Mouse (Mus musculus): ENCODE measurements around the gene Npas3. TPM values are rescaled to one million over a fixed set of nuclear protein-coding genes. Genes with fewer than 3 reads are reported as not detected.

Npas3 gene
- polyA plus RNA-seq, 1 experiment from 2014 or later, result 0.70 TPM

DNA sequence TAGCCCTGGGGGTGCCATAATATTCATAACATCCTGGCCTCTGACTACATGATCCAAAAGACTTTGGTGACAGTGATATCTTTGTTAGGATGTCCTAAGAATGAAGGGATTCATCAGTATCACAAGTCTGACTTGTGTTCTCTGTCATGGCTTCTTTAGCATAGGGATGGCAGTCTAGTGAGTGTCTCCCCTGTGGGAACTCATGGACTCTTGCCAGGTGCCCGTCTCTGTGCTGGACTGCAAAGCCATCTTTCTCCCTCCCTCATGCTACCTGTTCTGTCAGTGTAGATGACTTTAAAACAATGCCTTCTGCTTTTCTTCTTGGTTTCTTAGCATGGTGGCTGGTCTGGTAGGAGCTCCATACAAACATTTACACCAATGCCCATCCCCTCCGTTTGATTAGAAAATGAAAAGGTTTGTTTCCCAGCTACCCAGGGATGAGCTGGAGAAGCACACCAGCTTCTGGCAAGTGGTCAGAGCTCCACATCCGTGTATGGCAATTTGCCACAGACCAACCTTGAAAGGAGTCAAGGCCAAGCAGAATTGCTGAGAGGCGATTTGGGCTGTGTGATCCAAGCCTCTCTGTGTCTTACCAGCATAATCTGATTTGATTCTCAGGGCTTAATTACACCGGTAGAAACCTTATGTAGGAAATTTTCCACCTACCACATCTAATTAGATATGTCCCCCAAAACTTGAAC, 616.1 kb downstream of the Npas3 start:
- Histone ChIP-seq H3K27ac (no peak overlapping the region), H3K4me3 (no peak overlapping the region), H3K36me3 (no peaks in the 10 kb centered on the region), H3K27me3 (replicated peaks) (peaks cover 3% of the 10 kb centered on the region; the same call in 1 of the 2 replicates), H3K9me3 (replicated peaks) (no peaks in the 10 kb centered on the region), H3K9ac (no peak overlapping the region), H3K4me1 (no peaks in the 10 kb centered on the region), H3K4me2 (no peak overlapping the region)
- no peak for ATAC-seq
- WGBS (ENCODE audit: insufficient replicate concordance), result 63% methylated on average over 5 of the region's 5 CpGs

DNA sequence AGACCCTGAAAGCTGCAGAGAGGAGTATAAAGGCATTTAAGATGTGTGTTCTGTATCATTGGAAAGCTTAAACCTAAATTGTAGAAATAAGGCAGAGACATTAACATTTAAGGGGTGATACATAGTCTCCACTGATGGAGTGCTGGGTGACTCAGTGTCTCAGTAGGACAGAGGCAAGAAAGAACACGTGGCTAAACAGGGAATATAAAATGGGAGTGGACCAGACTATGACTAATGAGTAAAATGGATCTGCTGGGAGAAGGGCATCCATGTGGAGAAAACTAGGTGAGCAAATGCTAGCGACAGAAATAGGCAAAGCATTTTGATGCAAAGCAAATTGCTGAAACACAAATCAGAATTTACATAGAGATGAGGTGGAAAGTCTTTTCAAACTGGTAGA, 617.2 kb downstream of the Npas3 start:
- peaks cover 3% of the 10 kb centered on the region; the same call in 1 of the 2 replicates for H3K27me3 ChIP-seq (replicated peaks)
- 45% methylated on average over 2 of the region's 2 CpGs for WGBS (ENCODE audit: insufficient replicate concordance)
- no peaks in the 10 kb centered on the region for H3K4me1 ChIP-seq
- H3K4me3 ChIP-seq, result no peak overlapping the region
- H3K4me2 ChIP-seq, result no peak overlapping the region
- H3K9ac ChIP-seq, result no peak overlapping the region
- H3K36me3 ChIP-seq, result no peaks in the 10 kb centered on the region
- no peaks in the 10 kb centered on the region for H3K9me3 ChIP-seq (replicated peaks)
- H3K27ac ChIP-seq, result no peak overlapping the region
- ATAC-seq, result no peak

DNA sequence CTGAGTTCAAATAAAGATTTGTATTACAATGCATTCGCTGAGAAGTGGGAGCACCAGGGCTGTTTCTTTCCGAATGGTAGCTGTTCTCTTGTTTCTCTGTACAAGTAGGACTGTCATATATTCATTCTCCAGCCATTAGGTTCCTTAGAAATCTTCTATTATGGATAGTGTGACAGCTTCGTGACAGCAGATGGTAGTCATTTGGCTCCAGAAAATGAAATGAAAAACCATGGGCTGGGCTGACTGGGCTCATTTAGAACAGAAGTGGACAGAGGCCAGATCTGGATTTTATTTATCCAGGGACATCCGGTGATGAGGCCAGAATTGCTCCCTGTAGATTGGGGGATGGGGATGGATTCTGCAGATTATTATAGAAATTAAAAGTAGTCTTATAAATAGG, 621.5 kb downstream of the Npas3 start:
- no peak overlapping the region for H3K4me3 ChIP-seq
- H3K4me2 ChIP-seq, result no peak overlapping the region
- no peaks in the 10 kb centered on the region; the same call in 1 of the 2 replicates for H3K27me3 ChIP-seq (replicated peaks)
- no peaks in the 10 kb centered on the region for H3K36me3 ChIP-seq
- H3K9me3 ChIP-seq (replicated peaks), result no peaks in the 10 kb centered on the region
- no peak overlapping the region for H3K9ac ChIP-seq
- no peaks in the 10 kb centered on the region for H3K4me1 ChIP-seq
- ATAC-seq, result no peak
- WGBS (ENCODE audit: insufficient replicate concordance), result 58% methylated on average over 4 of the region's 4 CpGs
- no peak overlapping the region for H3K27ac ChIP-seq

DNA sequence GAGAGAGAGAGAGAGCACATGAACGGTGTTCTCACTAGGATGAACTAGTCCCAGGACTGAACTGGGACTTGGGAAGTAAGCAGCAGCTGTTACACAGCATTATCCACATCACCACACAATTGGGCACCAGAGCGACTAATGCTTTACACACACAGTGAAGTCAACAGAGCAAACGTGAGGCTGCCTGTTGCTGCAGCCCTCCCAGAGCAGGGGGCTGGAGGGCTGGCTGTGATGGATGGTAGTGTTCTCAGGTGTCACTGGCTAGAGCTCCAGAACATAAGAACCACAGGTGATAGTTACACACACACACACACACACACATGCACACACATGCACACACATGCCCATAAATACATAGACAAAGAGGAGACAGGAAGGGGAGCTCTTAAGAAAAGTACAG, 626.7 kb downstream of the Npas3 start:
- H3K9ac ChIP-seq, result no peak overlapping the region

DNA sequence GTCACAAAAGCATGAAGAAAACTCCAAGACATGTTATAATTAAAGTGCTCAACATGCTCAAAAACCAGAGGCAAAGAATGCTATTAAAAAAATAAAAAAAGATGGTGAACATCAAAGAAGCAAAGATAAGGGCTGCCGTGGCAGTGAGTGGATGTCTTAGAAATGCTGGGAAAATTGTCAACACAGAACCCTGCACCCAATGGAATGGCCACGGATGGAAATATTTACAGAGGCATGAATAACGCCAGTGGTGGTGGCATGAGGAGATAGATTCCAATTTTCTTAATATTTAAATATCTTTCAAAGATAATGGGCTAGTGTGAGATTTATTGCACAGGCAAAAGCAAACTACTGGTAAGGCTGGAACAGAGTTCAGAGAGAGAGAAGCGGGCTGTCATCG, 628.2 kb downstream of the Npas3 start:
- H3K9ac ChIP-seq, result no peak overlapping the region
- H3K4me2 ChIP-seq, result no peak overlapping the region
- 0 out of 2 replicates have a peak, but pooled peaks cover 5% of the 10 kb centered on the region for H3K27me3 ChIP-seq (replicated peaks)
- no peak for ATAC-seq
- no peak overlapping the region for H3K27ac ChIP-seq
- no peaks in the 10 kb centered on the region for H3K4me1 ChIP-seq
- no peaks in the 10 kb centered on the region for H3K9me3 ChIP-seq (replicated peaks)
- 67% methylated on average over 5 of the region's 5 CpGs for WGBS (ENCODE audit: insufficient replicate concordance)
- no peaks in the 10 kb centered on the region for H3K36me3 ChIP-seq
- H3K4me3 ChIP-seq, result no peak overlapping the region

More for the DNA sequence above, 626.7 kb downstream of the Npas3 start:
- H3K27me3 ChIP-seq (replicated peaks), result 0 out of 2 replicates have a peak, but pooled peaks cover 3% of the 10 kb centered on the region
- no peaks in the 10 kb centered on the region for H3K9me3 ChIP-seq (replicated peaks)
- H3K27ac ChIP-seq, result no peak overlapping the region
- no peak overlapping the region for H3K4me2 ChIP-seq
- H3K4me3 ChIP-seq, result no peak overlapping the region
- no peaks in the 10 kb centered on the region for H3K36me3 ChIP-seq
- ATAC-seq, result no peak
- no peaks in the 10 kb centered on the region for H3K4me1 ChIP-seq
- 65% methylated on average over 3 of the region's 3 CpGs for WGBS (ENCODE audit: insufficient replicate concordance)

DNA sequence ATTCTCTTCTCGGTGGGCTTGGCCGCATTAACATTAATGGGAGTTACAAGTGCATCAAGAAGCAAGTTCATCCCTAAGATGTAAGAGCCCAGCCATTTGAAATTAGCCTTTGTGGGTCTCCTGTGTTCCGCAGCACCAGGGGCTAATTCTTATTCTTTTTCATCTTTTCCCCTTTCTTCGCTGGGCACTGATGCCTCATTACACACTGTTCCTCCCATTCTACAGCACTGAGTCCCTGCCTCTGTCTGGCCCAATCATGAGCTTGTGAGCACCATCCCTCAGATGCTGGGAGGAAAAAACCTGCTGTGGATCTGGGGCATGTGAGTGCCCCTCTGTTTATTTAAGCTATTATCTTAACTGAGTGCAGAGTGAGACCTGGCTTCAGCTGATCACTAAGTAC, 633.2 kb downstream of the Npas3 start:
- H3K4me1 ChIP-seq, result no peaks in the 10 kb centered on the region; the same call in 1 of the 2 replicates
- H3K36me3 ChIP-seq, result no peaks in the 10 kb centered on the region
- no peaks in the 10 kb centered on the region for H3K9me3 ChIP-seq (replicated peaks)
- no peak overlapping the region for H3K4me3 ChIP-seq
- no peak overlapping the region for H3K27ac ChIP-seq
- H3K27me3 ChIP-seq (replicated peaks), result 0 out of 2 replicates have a peak, but pooled peaks cover 6% of the 10 kb centered on the region
- no peak overlapping the region for H3K4me2 ChIP-seq
- 71% methylated on average over 4 of the region's 4 CpGs for WGBS (ENCODE audit: insufficient replicate concordance)
- no peak overlapping the region for H3K9ac ChIP-seq
- ATAC-seq, result no peak

DNA sequence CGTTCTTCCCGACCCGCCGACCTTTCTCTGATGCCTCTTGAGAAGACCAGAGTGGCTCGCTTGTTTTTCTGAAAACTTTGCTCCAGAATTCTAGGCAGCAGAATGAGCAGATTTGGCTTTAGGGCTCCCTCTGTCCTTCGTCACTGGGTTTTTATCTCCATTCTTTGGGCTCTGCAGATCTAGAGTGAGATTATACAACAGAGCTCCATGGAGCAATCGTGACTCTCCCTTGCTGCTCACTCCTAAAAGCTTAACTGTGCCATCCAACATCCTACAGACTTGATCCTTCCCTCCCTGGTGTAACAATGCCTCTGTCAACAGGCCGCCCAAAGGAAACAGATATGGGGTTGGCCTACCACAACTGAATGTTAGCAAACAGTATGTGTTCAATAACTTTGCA, 634.4 kb downstream of the Npas3 start:
- Histone ChIP-seq H3K27ac (no peak overlapping the region), H3K4me3 (no peak overlapping the region), H3K4me2 (no peak overlapping the region), H3K4me1 (no peaks in the 10 kb centered on the region; the same call in 1 of the 2 replicates), H3K27me3 (replicated peaks) (0 out of 2 replicates have a peak, but pooled peaks cover 6% of the 10 kb centered on the region), H3K9ac (no peak overlapping the region), H3K9me3 (replicated peaks) (no peaks in the 10 kb centered on the region), H3K36me3 (no peaks in the 10 kb centered on the region)
- no peak for ATAC-seq
- WGBS (ENCODE audit: insufficient replicate concordance), result 59% methylated on average over 8 of the region's 8 CpGs

DNA sequence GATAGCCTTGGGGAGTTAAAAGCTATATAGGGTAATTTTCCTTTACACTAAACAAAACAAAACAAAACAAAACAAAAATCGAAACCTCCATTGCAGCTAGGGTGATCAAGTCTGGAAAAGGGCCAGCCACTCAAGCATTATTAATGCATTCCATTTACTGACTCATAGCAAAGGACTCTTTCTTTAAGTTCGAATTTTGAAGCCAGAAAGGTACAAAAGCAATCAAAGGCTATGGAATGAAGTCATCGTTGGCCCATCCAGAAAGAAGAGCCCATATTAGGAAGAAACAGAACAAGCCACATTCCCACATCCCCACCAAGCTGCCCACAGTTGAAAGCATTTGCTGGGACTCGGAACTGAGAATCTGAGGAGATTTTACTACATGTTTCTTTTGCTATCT, 640.1 kb downstream of the Npas3 start:
- Histone ChIP-seq H3K9ac (no peak overlapping the region), H3K27me3 (replicated peaks) (no peaks in the 10 kb centered on the region), H3K9me3 (replicated peaks) (no peaks in the 10 kb centered on the region), H3K27ac (no peak overlapping the region), H3K4me3 (no peak overlapping the region), H3K36me3 (no peaks in the 10 kb centered on the region), H3K4me1 (no peaks in the 10 kb centered on the region; the same call in 1 of the 2 replicates), H3K4me2 (no peak overlapping the region)
- ATAC-seq, result no peak
- WGBS (ENCODE audit: insufficient replicate concordance), result 68% methylated on average over 4 of the region's 4 CpGs

DNA sequence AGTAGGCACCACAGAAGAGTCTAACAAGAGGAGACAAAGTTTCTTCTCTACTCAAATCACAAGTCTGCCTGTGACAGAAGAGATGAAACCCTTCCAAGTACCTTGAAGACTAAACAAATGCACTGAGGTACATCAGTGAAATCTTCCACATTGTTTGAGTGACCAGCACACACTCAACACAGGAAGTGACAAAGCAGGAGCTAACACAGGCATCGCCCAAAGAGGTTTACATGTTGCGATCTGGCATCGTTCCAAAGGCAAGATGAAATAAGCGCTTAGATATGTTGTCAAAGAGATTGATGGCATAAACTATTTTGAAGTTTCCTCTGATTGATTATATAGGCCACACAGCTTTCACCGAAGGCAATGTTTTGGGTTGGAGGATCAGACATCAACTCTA, 647.4 kb downstream of the Npas3 start:
- Histone ChIP-seq H3K4me2 (no peak overlapping the region), H3K4me3 (no peak overlapping the region), H3K9me3 (replicated peaks) (no peaks in the 10 kb centered on the region), H3K4me1 (no peaks in the 10 kb centered on the region), H3K27me3 (replicated peaks) (no peaks in the 10 kb centered on the region), H3K27ac (no peak overlapping the region), H3K9ac (no peak overlapping the region), H3K36me3 (no peaks in the 10 kb centered on the region)
- WGBS (ENCODE audit: insufficient replicate concordance), result 78% methylated on average over 5 of the region's 5 CpGs
- ATAC-seq, result no peak

DNA sequence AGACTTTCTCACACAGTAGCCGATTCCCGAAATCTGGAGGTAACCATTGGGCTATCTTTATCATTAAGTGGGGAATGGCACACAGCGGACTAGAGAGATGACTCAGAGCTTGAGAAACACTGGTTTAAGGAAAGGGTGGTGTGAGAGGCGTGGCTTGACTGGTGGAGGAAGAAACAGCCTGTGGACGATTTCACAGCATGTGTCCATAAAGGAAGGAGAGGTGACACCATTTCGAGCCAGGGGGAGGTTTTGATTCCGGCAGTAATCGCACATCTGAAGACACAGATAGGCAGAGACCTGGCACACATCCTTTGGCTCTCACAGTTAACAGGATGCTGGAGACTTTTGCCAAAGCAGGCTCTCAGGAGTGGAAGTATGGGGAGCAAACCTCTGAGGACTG, 660.3 kb downstream of the Npas3 start:
- Histone ChIP-seq H3K36me3 (no peaks in the 10 kb centered on the region), H3K4me2 (no peak overlapping the region), H3K27me3 (replicated peaks) (no peaks in the 10 kb centered on the region), H3K9ac (no peak overlapping the region), H3K4me1 (no peaks in the 10 kb centered on the region), H3K4me3 (no peak overlapping the region), H3K9me3 (replicated peaks) (no peaks in the 10 kb centered on the region), H3K27ac (no peak overlapping the region)
- no peak for ATAC-seq
- 52% methylated on average over 8 of the region's 8 CpGs for WGBS (ENCODE audit: insufficient replicate concordance)

DNA sequence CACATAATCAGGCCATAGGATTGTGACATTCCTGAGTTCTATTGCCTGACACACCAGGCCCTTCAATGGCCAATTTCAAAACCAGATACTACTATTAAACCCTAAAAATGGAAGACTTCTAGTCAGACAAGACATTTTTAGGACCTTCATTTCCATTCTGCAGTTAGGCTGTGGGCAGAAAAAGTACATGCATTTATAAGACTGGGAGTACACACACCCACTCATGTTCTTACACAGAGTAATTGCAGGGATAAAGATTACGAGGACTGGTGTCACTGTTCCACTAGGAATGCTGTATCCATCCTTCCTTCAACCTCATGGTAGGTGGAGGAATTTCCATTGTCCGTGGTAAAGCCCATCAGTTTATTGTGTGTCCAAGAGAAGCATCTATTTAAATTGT, 661.7 kb downstream of the Npas3 start:
- H3K4me2 ChIP-seq, result no peak overlapping the region
- 61% methylated on average over 2 of the region's 2 CpGs for WGBS (ENCODE audit: insufficient replicate concordance)
- no peaks in the 10 kb centered on the region for H3K36me3 ChIP-seq
- H3K9me3 ChIP-seq (replicated peaks), result no peaks in the 10 kb centered on the region
- H3K9ac ChIP-seq, result no peak overlapping the region
- H3K27ac ChIP-seq, result no peak overlapping the region
- no peak for ATAC-seq
- H3K4me3 ChIP-seq, result no peak overlapping the region
- H3K27me3 ChIP-seq (replicated peaks), result no peaks in the 10 kb centered on the region
- no peaks in the 10 kb centered on the region for H3K4me1 ChIP-seq

DNA sequence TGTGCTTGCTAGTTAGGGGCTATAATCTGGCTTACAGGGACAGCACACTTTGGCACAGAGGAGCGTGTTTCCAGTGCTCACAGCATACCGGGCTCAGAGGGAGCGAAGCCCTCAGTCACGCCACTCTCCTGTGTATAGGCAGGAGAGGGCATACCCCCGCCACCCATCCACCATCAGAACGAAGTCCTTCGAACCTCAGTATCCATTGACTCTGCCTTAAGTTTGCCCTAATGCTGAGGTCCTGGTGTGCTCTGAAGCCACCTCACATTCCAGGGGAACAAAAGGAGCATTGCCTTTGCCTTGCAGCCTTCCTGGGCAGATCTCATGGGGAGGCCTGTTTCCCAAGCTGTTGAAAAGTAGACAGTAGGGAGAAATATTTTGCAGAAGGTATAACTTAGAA, 673.7 kb downstream of the Npas3 start:
- Histone ChIP-seq H3K27ac (no peak overlapping the region), H3K4me2 (no peak overlapping the region), H3K36me3 (no peaks in the 10 kb centered on the region), H3K4me3 (no peak overlapping the region), H3K27me3 (replicated peaks) (no peaks in the 10 kb centered on the region), H3K4me1 (no peaks in the 10 kb centered on the region), H3K9ac (no peak overlapping the region), H3K9me3 (replicated peaks) (no peaks in the 10 kb centered on the region)
- ATAC-seq, result no peak
- WGBS (ENCODE audit: insufficient replicate concordance), result 76% methylated on average over 7 of the region's 7 CpGs

DNA sequence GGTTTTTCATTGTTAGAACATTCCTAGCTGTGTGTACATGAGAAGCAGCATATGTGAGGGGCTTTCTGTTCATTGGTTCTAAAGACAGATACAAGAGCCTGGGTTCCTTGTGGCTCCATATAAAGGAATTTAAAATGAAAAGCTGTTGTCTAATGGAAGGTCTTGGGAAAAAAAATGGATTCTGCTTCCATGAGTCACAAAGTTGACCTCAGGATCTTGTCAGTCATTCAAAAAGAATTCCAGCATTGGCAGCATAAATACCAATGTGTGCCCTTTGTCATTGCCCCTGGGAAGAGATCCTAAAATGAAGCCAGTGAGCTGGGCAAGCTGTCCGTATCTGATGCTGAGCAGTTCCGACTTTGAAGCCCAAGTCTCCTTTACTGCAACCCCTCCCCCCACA, 700.3 kb downstream of the Npas3 start:
- WGBS (ENCODE audit: insufficient replicate concordance), result 59% methylated on average over 2 of the region's 2 CpGs
- ATAC-seq, result no peak
- no peaks in the 10 kb centered on the region for H3K9me3 ChIP-seq (replicated peaks)

More for the DNA sequence above, 700.3 kb downstream of the Npas3 start:
- Histone ChIP-seq H3K27ac (no peak overlapping the region), H3K4me2 (no peak overlapping the region), H3K27me3 (replicated peaks) (no peaks in the 10 kb centered on the region), H3K4me1 (no peaks in the 10 kb centered on the region), H3K4me3 (no peak overlapping the region), H3K36me3 (no peaks in the 10 kb centered on the region), H3K9ac (no peak overlapping the region)

Data from liver, embryonic 12.5 days (tissue).